Mouse (Mus musculus) cerebellum, adult 2 months (tissue): ENCODE measurements around the gene Prkag3. TPM values are rescaled to one million over a fixed set of nuclear protein-coding genes. Genes with fewer than 3 reads are reported as not detected.

Source experiments
- DNase-seq, 2 experiments: peaks; one replicate each; pipeline ENCODE4 v3.0.0; 2021
- H3K27ac ChIP-seq: fragments of 200-500 bp; 2 replicates; pipeline ENCODE4 v1.5.1; 2012; ENCODE audit warnings: low read length, control low read depth, inconsistent platforms; ENCODE audit not compliant: insufficient read depth
- H3K27me3 ChIP-seq: fragments of 200-500 bp; 2 replicates; pipeline ENCODE4 v1.6.1; 2012; ENCODE audit warnings: inconsistent platforms, mild to moderate bottlenecking, low read length, moderate library complexity; ENCODE audit not compliant: control insufficient read depth, insufficient read depth
- H3K4me1 ChIP-seq: fragments of 200-500 bp; 2 replicates; pipeline ENCODE4 v1.6.1; 2011; ENCODE audit warnings: low read length; ENCODE audit not compliant: control insufficient read depth, insufficient read depth
- H3K4me3 ChIP-seq: fragments of 200-500 bp; replicated peaks from 2 replicates; pipeline ENCODE3; 2011; ENCODE audit warnings: mild to moderate bottlenecking, low read depth, low read length, control low read depth; ENCODE audit not compliant: insufficient read depth
- CTCF ChIP-seq: fragments of 200-500 bp; IDR thresholded peaks from 2 replicates; pipeline ENCODE4 v1.5.1; 2011; ENCODE audit warnings: low read depth, mild to moderate bottlenecking, control low read depth, low read length, moderate library complexity, borderline replicate concordance; ENCODE audit not compliant: insufficient read depth
- POLR2A ChIP-seq: fragments of 200-500 bp; IDR thresholded peaks from 2 replicates; pipeline ENCODE4 v1.6.1; 2011; ENCODE audit warnings: low read length, control low read depth, borderline replicate concordance; ENCODE audit not compliant: insufficient read depth
- WGBS: fragments of 180-500 bp; shearing (Covaris S2); methylation state at CpG from one replicate; pipeline ENCODE4 v1.1.7; 2018; 5-methylcytosine and 5-hydroxymethylcytosine counted together
- polyA plus RNA-seq: library from polyadenylated mRNA; depleted of rRNA; stranded (reverse); fragments of >200 nt; gene quantifications from 2 replicates; pipeline ENCODE4 v1.2.3, GENCODE M21; 2012

Prkag3 gene
- polyA plus RNA-seq, 1 experiment: 0.52 TPM

- TF ChIP-seq POLR2A: no peak
- TF ChIP-seq CTCF: no peak
- DNase-seq: no peak
- no peak overlapping the region for H3K27ac ChIP-seq
- H3K27me3 ChIP-seq: no peaks in the 10 kb centered on the region
- WGBS: 90% methylated on average over 12 of the region's 12 CpGs
- peaks cover 4% of the 10 kb centered on the region; the same call in 1 of the 2 replicates for H3K4me1 ChIP-seq
- H3K4me3 ChIP-seq: no peak overlapping the region
Observed at GRCm38 (mm10) chr1:74736977-74737376, 12.0 kb downstream of the Prkag3 start.

- H3K27me3 ChIP-seq: no peaks in the 10 kb centered on the region
- no peak for TF ChIP-seq CTCF
- no peak for TF ChIP-seq POLR2A
- no peak overlapping the region for H3K4me3 ChIP-seq
- no peak overlapping the region for H3K27ac ChIP-seq
- 80% methylated on average over 8 of the region's 8 CpGs for WGBS
- H3K4me1 ChIP-seq: no peaks in the 10 kb centered on the region
- no peak for DNase-seq
Observed at GRCm38 (mm10) chr1:74728446-74728845, 20.6 kb downstream of the Prkag3 start.

- DNase-seq: no peak
- Histone ChIP-seq H3K4me3 (no peak overlapping the region), H3K27me3 (no peaks in the 10 kb centered on the region), H3K27ac (no peak overlapping the region), H3K4me1 (no peaks in the 10 kb centered on the region)
- TF ChIP-seq CTCF (no peak), POLR2A (no peak)
- WGBS: 90% methylated on average over 5 of the region's 5 CpGs
Observed at GRCm38 (mm10) chr1:74726674-74727073, 22.3 kb downstream of the Prkag3 start.

GRCm38 (mm10) chr1:74726114-74726513 lies 22.9 kb downstream of the Prkag3 start:
- Histone ChIP-seq H3K27ac (no peak overlapping the region), H3K4me1 (no peaks in the 10 kb centered on the region), H3K27me3 (no peaks in the 10 kb centered on the region), H3K4me3 (no peak overlapping the region)
- no peak for DNase-seq
- WGBS: 80% methylated on average over 5 of the region's 5 CpGs
- TF ChIP-seq POLR2A (no peak), CTCF (no peak)

GRCm38 (mm10) chr1:74723748-74724147 lies 25.3 kb downstream of the Prkag3 start:
- Histone ChIP-seq H3K4me1 (no peaks in the 10 kb centered on the region), H3K4me3 (no peak overlapping the region), H3K27ac (no peak overlapping the region), H3K27me3 (no peaks in the 10 kb centered on the region)
- TF ChIP-seq POLR2A (no peak), CTCF (no peak)
- 80% methylated on average over 2 of the region's 2 CpGs for WGBS
- DNase-seq: no peak

GRCm38 (mm10) chr1:74721657-74722056 lies 27.4 kb downstream of the Prkag3 start:
- no peaks in the 10 kb centered on the region for H3K27me3 ChIP-seq
- no peak for DNase-seq
- no peaks in the 10 kb centered on the region for H3K4me1 ChIP-seq
- H3K27ac ChIP-seq: no peak overlapping the region
- WGBS: 67% methylated on average over 6 of the region's 6 CpGs
- no peak for TF ChIP-seq CTCF
- no peak for TF ChIP-seq POLR2A
- no peak overlapping the region for H3K4me3 ChIP-seq

GRCm38 (mm10) chr1:74719281-74719680 lies 29.7 kb downstream of the Prkag3 start:
- H3K4me1 ChIP-seq: no peaks in the 10 kb centered on the region
- no peak overlapping the region for H3K4me3 ChIP-seq
- 71% methylated on average over 3 of the region's 3 CpGs for WGBS
- H3K27ac ChIP-seq: no peak overlapping the region
- DNase-seq: no peak
- TF ChIP-seq CTCF (no peak), POLR2A (no peak)
- H3K27me3 ChIP-seq: no peaks in the 10 kb centered on the region

GRCm38 (mm10) chr1:74718113-74718512 lies 30.9 kb downstream of the Prkag3 start:
- TF ChIP-seq POLR2A: no peak
- no peak for TF ChIP-seq CTCF
- DNase-seq: no peak
- H3K27ac ChIP-seq: no peak overlapping the region
- 89% methylated on average over 8 of the region's 8 CpGs for WGBS
- H3K27me3 ChIP-seq: no peaks in the 10 kb centered on the region; the same call in 1 of the 2 replicates
- 0 out of 2 replicates have a peak, but pooled peaks cover 2% of the 10 kb centered on the region for H3K4me1 ChIP-seq
- no peak overlapping the region for H3K4me3 ChIP-seq
